Mouse (Mus musculus) left cerebral cortex, postnatal 4 days (tissue): Measurements from ENCODE around the gene Rab23. TPM values are rescaled to one million over a fixed set of nuclear protein-coding genes. Genes with fewer than 3 reads are reported as not detected.
A peak's percentile ranks its signal among the peaks of the same experiment; 100 is the strongest.

Source experiments
- DNase-seq: peaks from one replicate; pipeline ENCODE4 v3.0.0-alpha.2; 2022
- intact Hi-C: fragments of 180-260 bp; cut with DNase I; formaldehyde crosslinking; loops from one replicate; pipeline ENCODE4 v1.15.1; 2025
- total RNA-seq, 2 experiments: library from RNA; stranded (reverse); gene quantifications; 2 replicates each; pipeline ENCODE4 v1.2.3; 2021

Gene Rab23
- total RNA-seq, 2 experiments from 2014 or later, result 33.9 to 34.2 TPM

DNA sequence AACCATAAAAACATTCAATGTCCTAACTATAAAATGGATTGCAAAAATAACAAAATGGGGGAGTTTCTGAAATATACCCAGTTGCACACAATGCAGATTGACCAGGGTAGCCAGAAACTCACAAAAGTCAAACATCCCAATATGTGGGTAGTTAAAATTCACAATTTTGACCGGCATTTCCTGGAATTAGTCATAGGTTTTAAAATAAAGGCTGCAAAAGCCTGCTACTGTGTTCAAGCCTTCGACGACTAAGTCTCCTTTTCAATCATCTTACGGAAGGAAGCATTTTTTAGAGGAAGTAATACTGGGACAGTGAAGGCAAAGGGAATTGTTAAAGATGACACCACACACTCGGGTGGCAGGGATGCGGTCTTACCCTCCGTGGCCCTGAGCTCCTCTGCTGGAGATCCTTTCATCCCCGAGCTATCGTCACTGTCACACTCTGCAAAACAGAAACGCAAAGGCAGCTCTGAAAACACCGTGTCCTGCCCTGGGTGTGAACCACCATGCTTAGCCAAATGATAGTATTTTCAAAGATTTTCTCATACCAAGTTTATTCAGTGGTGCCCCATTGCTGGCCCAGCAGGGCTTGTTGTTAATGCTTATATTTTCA, 45.9 kb downstream of the Rab23 start:
- no peak for DNase-seq
- intact Hi-C loops, result no loop called here

- intact Hi-C loops, result no loop called here
Observed at GRCm38 (mm10) chr1:33766520-33767508, 47.1 kb downstream of the Rab23 start.

GRCm38 (mm10) chr1:33768091-33768787, 48.6 kb downstream of the Rab23 start:
- intact Hi-C loops, result no loop called here
- DNase-seq, result no peak

More at GRCm38 (mm10) chr1:33766520-33767508, 47.1 kb downstream of the Rab23 start:
- no peak for DNase-seq

- no peak for DNase-seq
- intact Hi-C loops, result no loop called here
Observed at GRCm38 (mm10) chr1:33768827-33769226, 49.1 kb downstream of the Rab23 start.

- intact Hi-C loops, result no loop called here
Observed at GRCm38 (mm10) chr1:33771621-33772020, 51.9 kb downstream of the Rab23 start.

GRCm38 (mm10) chr1:33772106-33772505, 52.4 kb downstream of the Rab23 start:
- intact Hi-C loops, result no loop called here
- no peak for DNase-seq

More at GRCm38 (mm10) chr1:33771621-33772020, 51.9 kb downstream of the Rab23 start:
- DNase-seq, result no peak

- DNase-seq, result peak; percentile 45
- intact Hi-C loops, result no loop called here
Observed at GRCm38 (mm10) chr1:33776175-33776611, 56.5 kb downstream of the Rab23 start.

DNA sequence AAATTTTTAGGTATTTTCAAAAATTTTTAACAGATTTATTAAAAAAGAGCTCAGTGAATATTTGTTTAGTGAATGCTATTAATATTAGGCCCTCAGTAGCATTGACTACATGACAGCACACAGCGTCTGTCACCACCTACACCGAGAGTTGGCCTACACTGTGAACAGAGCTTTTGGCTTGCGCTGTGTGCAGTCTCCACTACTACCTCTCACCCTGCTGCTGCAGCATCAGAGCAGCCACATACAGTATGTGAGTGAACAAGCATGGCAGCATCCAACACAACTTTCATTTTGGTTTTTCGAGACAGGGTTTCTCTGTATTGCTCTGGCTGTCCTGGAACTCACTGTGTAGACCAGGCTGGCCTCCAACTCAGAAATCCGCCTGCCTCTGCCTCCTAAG, 64.9 kb downstream of the Rab23 start:
- no peak for DNase-seq
- intact Hi-C loops, result no loop called here

DNA sequence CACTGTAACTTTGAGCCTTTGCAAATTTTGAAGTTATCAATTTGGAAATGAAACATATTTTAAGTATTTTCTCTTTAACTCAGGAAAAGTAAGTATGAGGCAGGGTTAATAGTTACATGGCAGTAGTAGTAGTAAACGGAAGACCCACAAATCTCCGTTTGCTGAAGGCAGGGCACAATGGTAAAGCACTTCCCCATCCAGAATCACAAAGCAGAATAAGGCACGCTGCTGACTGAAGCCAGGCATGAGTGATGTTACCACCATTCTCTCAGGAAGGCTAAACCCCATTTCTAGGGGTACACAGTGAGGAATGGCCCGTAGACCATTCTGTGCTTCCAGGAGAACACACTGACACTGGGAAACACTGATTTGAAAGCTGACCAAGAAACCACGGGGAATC, 68.4 kb downstream of the Rab23 start:
- intact Hi-C loops, result no loop called here
- DNase-seq, result no peak

- DNase-seq, result no peak
- intact Hi-C loops, result no loop called here
Observed at GRCm38 (mm10) chr1:33788493-33788892, 68.8 kb downstream of the Rab23 start.

Other genes starting within 250 kb of the Rab23 start
- gene Prim2, start 50.1 kb upstream of the Rab23 start, total RNA-seq, result 10 to 100 TPM; 14.5 to 15.9 TPM
- 10 to 100 TPM; 14.4 to 17.6 TPM for gene Bag2, start 37.9 kb downstream of the Rab23 start, total RNA-seq
- 10 to 100 TPM; 85.4 to 89.8 TPM for gene Zfp451, start 94.7 kb downstream of the Rab23 start, total RNA-seq
- 100 to 1,000 TPM; 159 to 164 TPM for gene Bend6, start 187.9 kb downstream of the Rab23 start, total RNA-seq
- gene Dst, start 188.3 kb downstream of the Rab23 start, total RNA-seq, result 100 to 1,000 TPM; 282 TPM